Mouse (Mus musculus) layer of hippocampus, adult 18-20 months (tissue): ENCODE measurements at regions not wholly inside any gene's neighbourhood (a gene's known extent, or its start where the extent isn't known, plus 50 kb on each side); places are given as distances from the start of the nearest gene placed in this dataset.
"Not testable (repeated sequence)": the region's sequence is repeated elsewhere in the genome, so short reads cannot be mapped to it uniquely, and the experiment has no call there.

Experiments
- DNase-seq, 2 experiments: peaks; one replicate each; pipeline ENCODE4 v3.0.0; 2022; ENCODE audit warnings: low spot score in 2 of 2

GRCm38 (mm10) chr4:61998366-61998765, 55.6 kb downstream of the Mup20 start:
- peak in 1 of 2 experiments; percentile 37 for DNase-seq

- DNase-seq = not testable (repeated sequence)
Observed at GRCm38 (mm10) chr4:61989941-61990340, 64.0 kb downstream of the Mup20 start.

DNA sequence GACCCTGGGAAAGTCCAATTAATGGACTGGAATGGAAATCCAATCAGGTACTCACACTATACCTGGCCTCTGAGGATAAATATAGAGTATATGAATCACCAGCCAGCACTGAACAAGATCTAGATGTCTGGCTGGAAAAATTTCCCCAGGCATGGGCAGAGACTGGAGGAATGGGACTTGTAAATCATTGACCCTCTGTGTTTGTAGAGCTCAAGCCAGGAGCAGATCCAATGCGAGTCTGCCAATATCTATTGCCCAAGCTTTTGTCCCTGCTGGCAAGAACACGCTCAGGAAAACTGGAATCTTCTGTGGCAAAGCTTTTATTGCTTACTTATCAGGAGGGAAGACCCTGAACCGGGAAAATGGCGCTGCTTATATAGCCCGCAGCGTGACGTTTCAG, 77.8 kb downstream of the Mup20 start:
- DNase-seq = no peak

- DNase-seq = peak; percentile 1 to 26
Observed at GRCm38 (mm10) chr4:61973236-61973635, 80.7 kb downstream of the Mup20 start.

- DNase-seq = no peak
Observed at GRCm38 (mm10) chr4:61969691-61970090, 84.3 kb downstream of the Mup20 start.

DNA sequence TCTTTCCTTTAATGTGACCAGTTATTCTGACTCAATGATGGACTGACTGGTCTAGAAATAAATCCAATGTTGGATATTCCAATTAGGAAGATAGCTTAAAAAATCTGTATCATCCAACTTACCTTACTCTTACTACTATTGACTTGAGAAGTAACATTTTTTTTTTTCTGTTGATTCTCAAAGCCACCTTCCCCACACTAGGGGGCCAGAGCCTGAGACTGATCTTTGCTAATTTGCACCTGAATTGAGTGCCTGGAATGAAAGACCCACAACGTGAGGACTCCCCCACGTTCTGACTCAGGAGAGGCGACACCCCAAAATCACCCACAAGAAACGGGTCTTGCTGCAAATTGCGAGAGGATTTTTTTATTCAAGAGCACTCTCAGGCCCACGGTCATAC, 86.3 kb downstream of the Mup20 start:
- DNase-seq = not testable (repeated sequence)

DNA sequence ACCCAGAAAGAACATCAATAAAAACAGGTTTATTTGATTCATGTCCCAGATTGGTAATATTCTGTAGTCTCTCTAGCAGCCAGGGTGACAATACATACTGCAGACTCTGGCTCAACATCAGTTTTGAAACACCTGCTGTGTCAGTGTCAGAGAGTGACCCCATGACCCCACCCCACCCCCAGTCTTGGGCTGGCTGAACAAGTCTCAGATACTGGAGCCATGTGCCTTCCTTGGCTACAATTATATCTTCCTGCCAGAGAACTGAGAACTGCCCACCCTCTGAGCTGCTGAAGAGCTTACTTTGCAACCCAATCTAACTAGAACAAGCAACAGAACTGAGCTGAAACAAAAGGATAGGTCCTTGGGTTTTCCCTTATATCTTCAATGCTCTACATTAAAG, 91.6 kb downstream of the Mup20 start:
- DNase-seq = no peak
